Mouse (Mus musculus) heart, adult 2 months (tissue): ENCODE measurements around the gene Foxk2.

Experiments
- CTCF ChIP-seq: fragments of 200-600 bp; IDR thresholded peaks from 2 replicates; pipeline ENCODE4 v1.8.1; 2022; ENCODE audit warnings: antibody characterized with exemption, mild to moderate bottlenecking, moderate library complexity
- EP300 ChIP-seq: fragments of 200-500 bp; IDR thresholded peaks from 2 replicates; pipeline ENCODE4 v1.6.1; 2011; ENCODE audit warnings: low read depth, low read length, control low read depth; ENCODE audit not compliant: insufficient read depth

GRCm38 (mm10) chr11:121294771-121295170, 35.0 kb downstream of the Foxk2 start:
- no peak for TF ChIP-seq CTCF
- TF ChIP-seq EP300: no peak
